Mouse (Mus musculus): ENCODE measurements around the gene Cyp2d9. TPM values are rescaled to one million over a fixed set of nuclear protein-coding genes. Genes with fewer than 3 reads are reported as not detected.
A peak's percentile ranks its signal among the peaks of the same experiment; 100 is the strongest.

Cyp2d9 gene
- polyA plus RNA-seq, 1 experiment from 2014 or later, result not detected

DNA sequence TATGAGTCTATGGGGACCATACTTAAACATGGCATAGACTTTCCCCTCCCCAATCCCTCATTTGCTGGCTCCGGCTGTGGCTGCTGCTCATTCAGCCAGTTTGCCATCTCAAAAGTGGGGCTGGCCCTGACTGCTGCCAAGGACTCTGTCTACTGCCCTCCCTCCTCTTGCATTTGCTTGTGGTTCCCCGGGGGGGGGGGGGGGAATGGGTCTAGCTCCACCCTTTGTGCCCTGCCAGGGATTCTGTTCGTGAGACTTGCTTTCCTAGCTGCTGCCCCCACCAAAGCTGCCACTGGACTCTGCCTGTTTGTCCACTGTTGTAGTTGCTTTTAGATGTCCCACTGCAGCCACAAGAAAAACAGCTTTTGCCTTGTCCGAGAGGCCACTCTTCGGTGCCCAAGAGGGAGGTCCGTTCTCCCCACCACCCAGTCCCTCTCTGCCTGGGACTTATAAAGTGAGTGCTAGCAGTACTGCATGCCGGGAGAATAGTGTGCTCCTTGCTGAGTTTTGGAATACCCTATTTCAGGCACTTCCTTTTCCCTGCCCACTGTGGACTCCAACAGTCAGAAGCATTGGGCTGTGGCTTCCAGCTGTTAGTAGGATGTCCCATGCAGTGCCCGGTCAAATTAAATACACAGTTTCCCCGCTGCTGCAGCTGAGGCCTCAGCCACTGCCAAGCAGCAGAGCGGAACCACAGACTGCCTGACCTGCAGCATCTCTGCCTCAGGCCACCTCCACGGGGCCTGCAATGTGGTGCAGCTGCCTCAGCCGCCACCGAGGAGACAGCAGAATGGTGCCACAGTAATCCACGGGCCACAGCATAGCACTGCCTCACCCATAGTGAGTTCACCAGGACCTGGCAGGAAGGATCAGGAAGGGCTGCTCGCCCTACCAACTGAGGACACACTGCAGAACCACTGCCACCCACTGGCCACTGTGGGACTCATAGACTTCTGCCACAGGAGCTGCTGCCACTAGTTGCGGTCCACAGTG is 16.1 kb upstream of the Cyp2d9 start:
- H3K9ac ChIP-seq (replicated peaks), result no peak overlapping the region; the same call in 1 of the 2 replicates
- no peaks in the 10 kb centered on the region for H3K9me3 ChIP-seq
- WGBS, result 32% methylated on average over 16 of the region's 16 CpGs
- H3K36me3 ChIP-seq, result no peaks in the 10 kb centered on the region
- ATAC-seq (ENCODE audit: insufficient number of reproducible peaks, insufficient read depth, low FRiP score, low TSS enrichment, low read depth), result peak; percentile 71
- H3K27me3 ChIP-seq, result no peaks in the 10 kb centered on the region
- H3K27ac ChIP-seq, result no peak overlapping the region
- peaks cover 12% of the 10 kb centered on the region; the same call in 1 of the 2 replicates for H3K4me1 ChIP-seq (replicated peaks)
- H3K4me2 ChIP-seq, result peak overlapping the region; percentile 33
- no peak overlapping the region for H3K4me3 ChIP-seq (replicated peaks)

DNA sequence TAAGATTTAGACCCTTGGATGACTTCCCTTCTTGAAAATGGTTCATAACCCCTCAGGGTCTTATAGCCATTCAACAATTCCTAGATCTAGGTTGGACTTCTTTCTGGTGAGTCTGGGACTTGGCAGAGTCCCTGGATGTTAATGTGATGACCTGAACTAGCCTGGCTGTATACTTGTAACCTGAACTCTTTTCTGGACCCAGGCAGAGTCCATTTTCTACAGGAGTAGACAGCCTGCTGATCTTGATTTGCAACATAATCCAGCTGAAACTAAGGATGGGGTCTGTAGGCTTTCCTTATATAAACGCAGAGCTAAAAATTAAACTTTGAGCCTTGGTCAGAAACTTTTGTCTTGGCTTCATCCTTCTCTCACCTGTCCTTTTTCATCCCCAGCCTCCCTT is 14.6 kb upstream of the Cyp2d9 start:
- no peak for ATAC-seq (ENCODE audit: insufficient number of reproducible peaks, insufficient read depth, low FRiP score, low TSS enrichment, low read depth)
- WGBS, result 84% methylated on average over 1 of the region's 1 CpGs
- H3K9ac ChIP-seq (replicated peaks), result no peak overlapping the region

DNA sequence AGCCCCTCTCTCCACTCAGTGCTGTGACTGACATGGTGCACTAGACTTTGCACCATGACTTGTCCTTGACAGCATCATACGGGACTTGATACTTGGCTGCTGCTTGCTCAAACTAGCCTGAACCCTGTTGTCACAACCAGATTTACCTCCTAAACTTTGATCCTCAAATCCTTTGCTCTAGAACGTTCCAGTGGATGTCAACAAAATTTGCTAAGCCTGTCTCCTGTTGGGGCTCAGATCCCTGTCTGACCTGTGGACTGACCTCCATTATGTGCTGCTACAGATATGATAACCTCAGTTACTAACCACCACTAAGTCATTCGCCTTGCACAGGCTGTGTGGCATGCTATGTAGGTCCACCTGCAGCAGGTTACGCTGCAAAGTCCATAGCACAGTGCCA is 10.3 kb upstream of the Cyp2d9 start:
- H3K36me3 ChIP-seq, result no peaks in the 10 kb centered on the region
- H3K27ac ChIP-seq, result no peak overlapping the region
- no peak for ATAC-seq (ENCODE audit: insufficient number of reproducible peaks, insufficient read depth, low FRiP score, low TSS enrichment, low read depth)
- no peaks in the 10 kb centered on the region for H3K4me1 ChIP-seq (replicated peaks)
- no peaks in the 10 kb centered on the region for H3K27me3 ChIP-seq
- H3K9ac ChIP-seq (replicated peaks), result no peak overlapping the region
- no peak overlapping the region for H3K4me3 ChIP-seq (replicated peaks)
- WGBS, result 73% methylated on average over 4 of the region's 4 CpGs
- no peak overlapping the region for H3K4me2 ChIP-seq
- H3K9me3 ChIP-seq, result no peaks in the 10 kb centered on the region

More for the DNA sequence above, 14.6 kb upstream of the Cyp2d9 start:
- Histone ChIP-seq H3K4me2 (no peak overlapping the region), H3K36me3 (no peaks in the 10 kb centered on the region), H3K27me3 (no peaks in the 10 kb centered on the region), H3K9me3 (no peaks in the 10 kb centered on the region), H3K4me1 (replicated peaks) (peaks cover 12% of the 10 kb centered on the region; the same call in 1 of the 2 replicates), H3K4me3 (replicated peaks) (no peak overlapping the region), H3K27ac (no peak overlapping the region)

- no peak for ATAC-seq (ENCODE audit: insufficient number of reproducible peaks, insufficient read depth, low FRiP score, low TSS enrichment, low read depth)
- no peak overlapping the region for H3K4me3 ChIP-seq (replicated peaks)
- no peaks in the 10 kb centered on the region for H3K36me3 ChIP-seq
- H3K27me3 ChIP-seq, result no peaks in the 10 kb centered on the region
- no peak overlapping the region for H3K4me2 ChIP-seq
- H3K27ac ChIP-seq, result no peak overlapping the region
- H3K9me3 ChIP-seq, result peaks cover 3% of the 10 kb centered on the region; the same call in 1 of the 2 replicates
- H3K4me1 ChIP-seq (replicated peaks), result no peaks in the 10 kb centered on the region
- no peak overlapping the region for H3K9ac ChIP-seq (replicated peaks)
- 80% methylated on average over 3 of the region's 3 CpGs for WGBS
Observed at GRCm38 (mm10) chr15:82423471-82423870, 9.8 kb upstream of the Cyp2d9 start.

- H3K9ac ChIP-seq (replicated peaks), result no peak overlapping the region
- no peaks in the 10 kb centered on the region for H3K36me3 ChIP-seq
- H3K4me3 ChIP-seq (replicated peaks), result no peak overlapping the region
- H3K27me3 ChIP-seq, result no peaks in the 10 kb centered on the region
- no peak overlapping the region for H3K4me2 ChIP-seq
- ATAC-seq (ENCODE audit: insufficient number of reproducible peaks, insufficient read depth, low FRiP score, low TSS enrichment, low read depth), result no peak
- H3K9me3 ChIP-seq, result peaks cover 22% of the 10 kb centered on the region
- no peaks in the 10 kb centered on the region for H3K4me1 ChIP-seq (replicated peaks)
- H3K27ac ChIP-seq, result no peak overlapping the region
- 95% methylated on average over 3 of the region's 3 CpGs for WGBS
Observed at GRCm38 (mm10) chr15:82433621-82434020, 384 bp downstream of the Cyp2d9 start.

GRCm38 (mm10) chr15:82434541-82434940 is 1.3 kb downstream of the Cyp2d9 start:
- H3K4me2 ChIP-seq, result no peak overlapping the region
- no peaks in the 10 kb centered on the region for H3K36me3 ChIP-seq
- ATAC-seq (ENCODE audit: insufficient number of reproducible peaks, insufficient read depth, low FRiP score, low TSS enrichment, low read depth), result no peak
- H3K27ac ChIP-seq, result no peak overlapping the region
- 91% methylated on average over 3 of the region's 3 CpGs for WGBS
- no peak overlapping the region for H3K9ac ChIP-seq (replicated peaks)
- H3K27me3 ChIP-seq, result no peaks in the 10 kb centered on the region
- H3K4me3 ChIP-seq (replicated peaks), result no peak overlapping the region
- peaks cover 22% of the 10 kb centered on the region for H3K9me3 ChIP-seq
- H3K4me1 ChIP-seq (replicated peaks), result no peaks in the 10 kb centered on the region

- H3K36me3 ChIP-seq, result no peaks in the 10 kb centered on the region
- no peak overlapping the region for H3K9ac ChIP-seq (replicated peaks)
- H3K4me2 ChIP-seq, result no peak overlapping the region
- 81% methylated on average over 3 of the region's 3 CpGs for WGBS
- H3K4me3 ChIP-seq (replicated peaks), result no peak overlapping the region
- ATAC-seq (ENCODE audit: insufficient number of reproducible peaks, insufficient read depth, low FRiP score, low TSS enrichment, low read depth), result no peak
- no peaks in the 10 kb centered on the region for H3K4me1 ChIP-seq (replicated peaks)
- no peak overlapping the region for H3K27ac ChIP-seq
- H3K27me3 ChIP-seq, result no peaks in the 10 kb centered on the region
- peaks cover 19% of the 10 kb centered on the region for H3K9me3 ChIP-seq
Observed at GRCm38 (mm10) chr15:82435011-82435410, 1.8 kb downstream of the Cyp2d9 start.

- Histone ChIP-seq H3K36me3 (no peaks in the 10 kb centered on the region), H3K4me3 (replicated peaks) (no peak overlapping the region), H3K27me3 (no peaks in the 10 kb centered on the region), H3K9me3 (peaks cover 17% of the 10 kb centered on the region), H3K27ac (no peak overlapping the region), H3K4me1 (replicated peaks) (no peaks in the 10 kb centered on the region), H3K9ac (replicated peaks) (no peak overlapping the region), H3K4me2 (no peak overlapping the region)
- WGBS, result 89% methylated on average over 2 of the region's 2 CpGs
- no peak for ATAC-seq (ENCODE audit: insufficient number of reproducible peaks, insufficient read depth, low FRiP score, low TSS enrichment, low read depth)
Observed at GRCm38 (mm10) chr15:82435606-82436005, 2.4 kb downstream of the Cyp2d9 start.

- Histone ChIP-seq H3K9ac (replicated peaks) (no peak overlapping the region), H3K4me2 (no peak overlapping the region), H3K4me3 (replicated peaks) (no peak overlapping the region), H3K36me3 (no peaks in the 10 kb centered on the region), H3K27ac (no peak overlapping the region), H3K27me3 (no peaks in the 10 kb centered on the region), H3K4me1 (replicated peaks) (no peaks in the 10 kb centered on the region), H3K9me3 (peaks cover 8% of the 10 kb centered on the region)
- 77% methylated on average over 5 of the region's 5 CpGs for WGBS
- no peak for ATAC-seq (ENCODE audit: insufficient number of reproducible peaks, insufficient read depth, low FRiP score, low TSS enrichment, low read depth)
Observed at GRCm38 (mm10) chr15:82437975-82438617, 4.9 kb downstream of the Cyp2d9 start.

DNA sequence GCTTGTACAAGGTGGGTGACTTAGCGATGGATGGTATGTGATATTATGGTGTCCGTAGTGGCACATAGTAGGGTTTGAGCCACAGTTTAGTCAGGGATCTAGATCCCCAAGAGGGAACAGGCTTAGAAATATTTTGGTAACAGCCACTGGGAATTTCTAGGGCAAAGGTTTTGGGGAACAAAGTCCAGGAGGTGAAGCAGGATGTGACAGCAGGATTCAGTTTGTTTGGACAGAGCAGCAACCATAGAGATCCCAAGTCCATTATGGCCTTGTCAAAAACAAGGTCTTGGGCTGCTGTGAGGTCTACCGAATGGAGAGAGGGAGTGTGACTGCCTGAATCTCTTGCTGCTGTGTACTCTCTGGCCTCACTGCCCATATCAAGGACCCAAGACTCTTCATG is 10.4 kb downstream of the Cyp2d9 start:
- H3K27ac ChIP-seq, result no peak overlapping the region
- H3K9ac ChIP-seq (replicated peaks), result no peak overlapping the region
- no peaks in the 10 kb centered on the region for H3K4me1 ChIP-seq (replicated peaks)
- no peaks in the 10 kb centered on the region for H3K27me3 ChIP-seq
- H3K4me3 ChIP-seq (replicated peaks), result no peak overlapping the region
- no peaks in the 10 kb centered on the region for H3K36me3 ChIP-seq
- WGBS, result 89% methylated on average over 3 of the region's 3 CpGs
- H3K4me2 ChIP-seq, result no peak overlapping the region
- no peak for ATAC-seq (ENCODE audit: insufficient number of reproducible peaks, insufficient read depth, low FRiP score, low TSS enrichment, low read depth)
- no peaks in the 10 kb centered on the region for H3K9me3 ChIP-seq

DNA sequence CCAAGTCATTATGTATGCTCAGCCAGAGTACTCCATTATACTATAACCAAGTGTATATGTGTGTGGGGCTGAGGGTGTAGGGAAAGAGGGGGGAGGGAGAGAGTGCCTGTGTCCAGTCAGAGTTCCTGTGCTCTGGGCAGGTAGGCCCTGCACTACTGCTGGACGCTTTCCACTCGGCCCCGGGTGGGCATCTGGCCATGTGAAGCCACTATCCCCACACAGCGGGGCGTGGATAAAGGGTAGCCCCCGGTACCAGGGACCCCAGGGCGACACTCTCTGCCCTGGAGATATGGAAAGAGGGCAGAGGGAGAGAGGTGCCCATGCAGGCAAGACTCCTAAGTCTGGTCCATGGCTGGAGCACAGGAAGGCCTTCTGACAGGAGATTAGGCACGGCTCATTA is 12.0 kb downstream of the Cyp2d9 start:
- Histone ChIP-seq H3K27ac (no peak overlapping the region), H3K4me2 (no peak overlapping the region), H3K4me1 (replicated peaks) (no peaks in the 10 kb centered on the region), H3K36me3 (no peaks in the 10 kb centered on the region), H3K9me3 (no peaks in the 10 kb centered on the region), H3K9ac (replicated peaks) (no peak overlapping the region), H3K27me3 (no peaks in the 10 kb centered on the region), H3K4me3 (replicated peaks) (no peak overlapping the region)
- 75% methylated on average over 8 of the region's 8 CpGs for WGBS
- no peak for ATAC-seq (ENCODE audit: insufficient number of reproducible peaks, insufficient read depth, low FRiP score, low TSS enrichment, low read depth)
